Mouse (Mus musculus) myocyte (in vitro differentiated cells): Measurements from ENCODE around the gene Ifit3b.

ENCODE experiments used
- CEBPB ChIP-seq: IDR thresholded peaks from 2 replicates; pipeline ENCODE4 v1.6.1; 2011; ENCODE audit warnings: mild to moderate bottlenecking, moderate library complexity; ENCODE audit not compliant: poor library complexity, insufficient read depth, severe bottlenecking
- E2F4 ChIP-seq: IDR thresholded peaks from one replicate; pipeline ENCODE4 v1.6.1; 2011; ENCODE audit warnings: mild to moderate bottlenecking, control low read depth, moderate library complexity; ENCODE audit not compliant: insufficient read depth
- MYOD1 ChIP-seq, 3 experiments: IDR thresholded peaks; one replicate each; pipeline ENCODE4 v1.6.1; 2011; ENCODE audit warnings: control low read depth in 2 of 3, low read depth in 2 of 3, mild to moderate bottlenecking in 2 of 3, moderate library complexity in 1 of 3; ENCODE audit not compliant: insufficient read length in 2 of 3, control insufficient read depth in 1 of 3
- MYOG ChIP-seq, 3 experiments: IDR thresholded peaks; one replicate each; pipeline ENCODE4 v1.6.1; 2011; ENCODE audit warnings: control low read depth in 2 of 3, low read depth in 2 of 3, mild to moderate bottlenecking in 2 of 3; ENCODE audit not compliant: insufficient read length in 2 of 3, control insufficient read depth in 1 of 3, insufficient read depth in 1 of 3
- POLR2A ChIP-seq: IDR thresholded peaks from one replicate; pipeline ENCODE4 v1.6.1; 2011; ENCODE audit warnings: low read depth, mild to moderate bottlenecking, control low read depth, moderate library complexity; ENCODE audit not compliant: insufficient read length
- POLR2AphosphoS2 ChIP-seq: IDR thresholded peaks from one replicate; pipeline ENCODE4 v1.6.1; 2011; ENCODE audit warnings: low read depth, control low read depth; ENCODE audit not compliant: insufficient read length
- TCF12 ChIP-seq: IDR thresholded peaks from one replicate; pipeline ENCODE4 v1.6.1; 2011; ENCODE audit warnings: mild to moderate bottlenecking, control low read depth; ENCODE audit not compliant: poor library complexity, insufficient read depth, severe bottlenecking
- TCF3 ChIP-seq: IDR thresholded peaks from one replicate; pipeline ENCODE4 v1.6.1; 2011; ENCODE audit warnings: low read depth, control low read depth; ENCODE audit not compliant: insufficient read length
- USF1 ChIP-seq: IDR thresholded peaks from one replicate; pipeline ENCODE4 v1.6.1; 2011; ENCODE audit warnings: low read depth, mild to moderate bottlenecking, control low read depth, moderate library complexity

GRCm38 (mm10) chr19:34568988-34569895 is 38.5 kb upstream of the Ifit3b start:
- TF ChIP-seq POLR2AphosphoS2 (no peak), TCF3 (no peak), POLR2A (no peak), USF1 (no peak), TCF12 (no peak), MYOG (IDR thresholded peaks at IDR 0.05; ENCODE audit: control insufficient read depth in 1 of 3, insufficient read depth in 1 of 3, insufficient read length in 2 of 3, low read depth in 2 of 3) (no peak), MYOD1 (IDR thresholded peaks at IDR 0.05; ENCODE audit: control insufficient read depth in 1 of 3, insufficient read length in 2 of 3, low read depth in 2 of 3) (no peak), CEBPB (no peak), E2F4 (no peak)
